Mouse (Mus musculus) ES-E14 (cell line): Measurements from ENCODE around the gene Spred2. TPM values are rescaled to one million over a fixed set of nuclear protein-coding genes. Genes with fewer than 3 reads are reported as not detected.

Experiments used
- DNase-seq: peaks from one replicate; pipeline ENCODE4 v3.0.0-alpha.2; 2013; ENCODE audit warnings: low read depth, low spot score
- H3K27ac ChIP-seq: 2 replicates; pipeline ENCODE4 v1.5.1; 2012; ENCODE audit warnings: low read depth, mild to moderate bottlenecking, low read length, moderate library complexity, mixed read lengths; ENCODE audit not compliant: poor library complexity, insufficient read depth, severe bottlenecking
- H3K36me3 ChIP-seq: 2 replicates; pipeline ENCODE4 v1.6.1; 2012; ENCODE audit warnings: mild to moderate bottlenecking, low read length, moderate library complexity, mixed read lengths; ENCODE audit not compliant: control insufficient read depth, poor library complexity, insufficient read depth, severe bottlenecking
- H3K4me1 ChIP-seq, 2 experiments: fragments of 150-350 bp in 1 of 2; sonication (generic) in 1 of 2; 2 replicates each; pipeline ENCODE4 v1.6.1; 2012; ENCODE audit warnings: low read length in 2 of 2, mild to moderate bottlenecking in 1 of 2, mixed read lengths in 1 of 2; ENCODE audit not compliant: control insufficient read depth in 2 of 2, insufficient read depth in 2 of 2, poor library complexity in 1 of 2
- H3K4me3 ChIP-seq, 2 experiments: fragments of 150-350 bp in 1 of 2; sonication (generic) in 1 of 2; 2 replicates each; pipeline ENCODE4 v1.5.1; 2012; ENCODE audit warnings: low read length in 2 of 2, low read depth in 1 of 2, mild to moderate bottlenecking in 1 of 2, mixed read lengths in 1 of 2; ENCODE audit not compliant: insufficient read depth in 1 of 2, poor library complexity in 1 of 2, severe bottlenecking in 1 of 2
- H3K9ac ChIP-seq: 2 replicates; pipeline ENCODE4 v1.6.1; 2012; ENCODE audit warnings: low read depth, mild to moderate bottlenecking, low read length, mixed read lengths; ENCODE audit not compliant: poor library complexity, insufficient read depth, severe bottlenecking
- H3K9me3 ChIP-seq: fragments of 150-350 bp; sonication (generic); 2 replicates; pipeline ENCODE4 v1.6.1; 2012; ENCODE audit warnings: low read depth, mild to moderate bottlenecking, low read length; ENCODE audit not compliant: control insufficient read depth, insufficient read depth
- CHD2 ChIP-seq: IDR thresholded peaks from 2 replicates; pipeline ENCODE4 v1.6.1; 2014; ENCODE audit warnings: mild to moderate bottlenecking, low read depth, low read length, inconsistent platforms
- HCFC1 ChIP-seq: IDR thresholded peaks from 2 replicates; pipeline ENCODE4 v1.6.1; 2012; ENCODE audit warnings: low read length, inconsistent platforms, borderline replicate concordance; ENCODE audit not compliant: insufficient read depth
- MAFK ChIP-seq: IDR thresholded peaks from 2 replicates; pipeline ENCODE4 v1.6.1; 2014; ENCODE audit warnings: mild to moderate bottlenecking, low read depth, low read length, inconsistent platforms; ENCODE audit not compliant: insufficient read depth
- ZC3H11A ChIP-seq: IDR thresholded peaks from 2 replicates; pipeline ENCODE4 v1.6.1; 2012; ENCODE audit warnings: low read depth, mild to moderate bottlenecking, inconsistent platforms, low read length, borderline replicate concordance
- ZNF384 ChIP-seq: IDR thresholded peaks from 2 replicates; pipeline ENCODE4 v1.6.1; 2012; ENCODE audit warnings: low read depth, low read length, inconsistent platforms
- in situ Hi-C, 2 experiments: fragments of 600-800 bp; cut with MboI; formaldehyde crosslinking; loops; one replicate each; pipeline ENCODE4 v1.15.1; 2025; ENCODE audit warnings: low sequenced_read_pairs in 2 of 2, inconsistent platforms in 1 of 2; ENCODE audit not compliant: unreplicated experiment in 2 of 2
- total RNA-seq: library from RNA; depleted of rRNA; stranded (reverse); fragments of 300-350 nt; gene quantifications from 2 replicates; pipeline ENCODE4 v1.2.3, GENCODE M21; 2012

Spred2 gene
- total RNA-seq, 1 experiment: 19.4 TPM

DNA sequence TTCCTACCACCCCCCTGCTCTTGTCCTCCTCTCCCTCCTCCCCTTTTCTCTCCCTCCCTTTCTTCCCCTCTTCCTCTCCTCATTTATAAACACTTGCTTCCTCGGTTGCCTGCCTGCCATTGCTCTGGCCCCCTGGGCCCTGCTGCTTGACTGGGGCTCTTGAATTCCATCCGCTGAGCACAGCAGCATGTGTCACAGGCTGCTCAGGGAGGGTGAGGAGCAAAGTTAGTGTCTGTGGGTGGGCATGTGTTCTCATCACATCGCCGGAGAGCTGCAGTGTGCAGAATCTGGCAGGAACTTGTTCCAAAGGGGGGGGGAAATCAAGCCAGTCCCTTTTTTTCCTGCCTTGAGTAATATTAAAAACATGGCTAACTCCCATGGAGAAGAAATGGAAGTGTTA, 59.1 kb downstream of the Spred2 start:
- Histone ChIP-seq H3K27ac (peak overlapping the region; percentile 80), H3K36me3 (no peaks in the 10 kb centered on the region; the same call in 1 of the 2 replicates), H3K4me3 (peak overlapping the region; percentile 61 to 74), H3K9me3 (no peaks in the 10 kb centered on the region), H3K9ac (peak overlapping the region; percentile 87), H3K4me1 (peaks cover 17 to 28% of the 10 kb centered on the region in 2 experiments)
- in situ Hi-C loops: no loop called here
- no peak for TF ChIP-seq CHD2
- TF ChIP-seq ZNF384: no peak
- no peak for TF ChIP-seq MAFK
- TF ChIP-seq HCFC1: no peak
- TF ChIP-seq ZC3H11A: no peak
- no peak for DNase-seq

DNA sequence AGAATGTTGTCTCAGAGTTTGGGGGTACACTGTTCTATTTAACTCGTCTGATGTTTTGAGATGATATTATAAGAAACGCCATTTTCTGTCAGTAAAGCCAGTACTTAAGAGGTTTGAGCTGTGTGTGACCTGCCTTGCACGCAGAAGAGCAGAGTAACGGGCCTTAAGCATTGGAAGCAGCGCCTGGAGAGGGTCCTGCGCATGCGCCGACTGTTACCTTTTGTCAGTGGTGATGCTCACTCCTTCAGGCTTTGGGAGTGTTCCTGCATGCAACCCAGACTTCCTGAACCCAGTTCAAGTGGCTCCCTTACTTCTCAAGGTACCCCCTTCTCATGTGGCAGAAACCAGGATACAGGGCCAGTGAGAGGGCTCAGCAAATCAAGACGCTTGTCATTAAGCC, 59.9 kb downstream of the Spred2 start:
- in situ Hi-C loops: no loop called here
- DNase-seq: no peak
- Histone ChIP-seq H3K9me3 (no peaks in the 10 kb centered on the region), H3K4me1 (peaks cover 19 to 32% of the 10 kb centered on the region in 2 experiments), H3K36me3 (no peaks in the 10 kb centered on the region; the same call in 1 of the 2 replicates), H3K27ac (no peak overlapping the region), H3K4me3 (peak overlapping the region; percentile 61 to 74; a peak in 3 of 4 replicates), H3K9ac (no peak overlapping the region)
- TF ChIP-seq ZNF384 (no peak), CHD2 (no peak), ZC3H11A (no peak), HCFC1 (no peak), MAFK (no peak)

DNA sequence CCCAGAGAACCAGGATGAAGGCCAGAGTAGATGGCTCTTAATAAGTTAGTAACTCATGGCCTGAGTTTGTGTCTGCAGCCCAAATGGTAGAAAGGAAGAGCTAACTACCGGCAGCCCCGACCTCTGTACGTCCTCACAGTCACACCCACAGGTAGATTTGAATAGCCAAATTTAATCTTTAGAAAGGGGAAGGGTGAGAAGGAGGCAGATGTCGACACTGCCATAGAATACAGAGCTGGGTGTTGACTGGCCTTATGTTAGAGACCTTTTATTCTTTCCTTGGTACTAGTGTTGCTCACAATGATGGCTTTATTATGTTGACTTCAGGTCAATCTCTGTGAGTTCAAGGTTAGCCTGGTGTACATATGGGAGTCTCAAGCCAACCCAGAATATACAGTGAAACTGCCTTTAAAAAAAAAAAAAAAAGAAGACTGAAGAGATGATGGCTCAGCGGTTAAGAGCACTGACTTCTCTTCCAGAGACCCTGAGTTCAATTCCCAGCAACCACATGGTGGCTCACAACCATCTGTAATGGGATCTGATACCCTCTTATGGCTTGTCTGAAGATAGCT, 61.2 kb downstream of the Spred2 start:
- peak overlapping the region; percentile 94; the same call in 1 of the 2 replicates for H3K27ac ChIP-seq
- H3K9me3 ChIP-seq: no peaks in the 10 kb centered on the region
- H3K4me3 ChIP-seq: no peak overlapping the region; a peak in 1 of 4 replicates
- no peaks in the 10 kb centered on the region; the same call in 1 of the 2 replicates for H3K36me3 ChIP-seq
- no peak for DNase-seq
- 0 out of 2 replicates have a peak, but pooled peaks have one; percentile 15 for TF ChIP-seq MAFK
- TF ChIP-seq ZNF384: peak; percentile 93
- TF ChIP-seq ZC3H11A: no peak
- TF ChIP-seq CHD2: no peak
- no peak for TF ChIP-seq HCFC1
- H3K9ac ChIP-seq: peak overlapping the region; percentile 54; the same call in 1 of the 2 replicates
- in situ Hi-C loops: no loop called here
- peaks cover 24 to 33% of the 10 kb centered on the region in 2 experiments for H3K4me1 ChIP-seq

DNA sequence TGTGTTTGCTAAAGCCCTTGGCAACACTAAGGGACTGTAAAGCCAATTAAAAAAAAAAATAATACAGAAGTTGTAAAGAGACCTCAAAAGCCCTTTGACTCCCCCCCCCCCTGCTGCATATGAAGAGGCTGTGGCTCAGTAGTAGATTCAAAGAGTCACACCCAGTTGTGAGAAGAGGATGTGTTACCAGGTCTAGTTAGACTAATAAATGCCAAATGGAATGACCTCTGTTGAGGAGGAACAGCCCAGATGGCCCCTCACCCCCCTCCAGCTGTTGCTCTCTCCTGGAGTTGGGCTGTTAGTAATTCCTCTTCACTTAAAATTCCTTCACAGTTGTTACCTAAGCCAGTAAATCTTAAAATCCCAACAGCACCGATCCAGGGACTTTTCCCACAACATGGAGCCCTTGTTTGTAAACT, 62.3 kb downstream of the Spred2 start:
- Histone ChIP-seq H3K4me1 (peaks cover 24 to 33% of the 10 kb centered on the region in 2 experiments), H3K36me3 (no peaks in the 10 kb centered on the region), H3K9me3 (no peaks in the 10 kb centered on the region), H3K27ac (peak overlapping the region; percentile 94), H3K9ac (peak overlapping the region; percentile 59; the same call in 1 of the 2 replicates), H3K4me3 (peak overlapping the region; percentile 40 to 42)
- TF ChIP-seq ZNF384 (0 out of 2 replicates have a peak, but pooled peaks have one; percentile 37), MAFK (no peak), ZC3H11A (no peak), CHD2 (0 out of 2 replicates have a peak, but pooled peaks have one; percentile 25)
- in situ Hi-C loops: no loop called here
- no peak for DNase-seq
